Mouse (Mus musculus): Measurements from ENCODE around the gene Mdfi.
"Not testable (repeated sequence)": the region's sequence is repeated elsewhere in the genome, so short reads cannot be mapped to it uniquely, and the experiment has no call there.

The Mdfi gene

DNA sequence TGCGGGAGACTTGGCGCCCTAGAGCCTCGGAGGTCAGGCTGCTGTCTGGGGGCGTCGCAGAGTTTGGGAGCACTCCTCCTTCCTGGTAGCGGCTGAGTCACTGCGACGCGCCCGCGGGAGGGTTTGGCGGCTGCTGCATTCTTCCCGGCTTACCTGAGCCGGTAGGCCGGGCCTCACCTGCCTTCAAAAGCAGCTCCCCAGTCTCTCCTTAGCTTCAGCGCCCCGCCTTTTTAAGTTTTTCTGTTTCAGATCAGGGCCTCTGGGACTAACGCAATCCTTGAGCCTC lies at the start of gene Mdfi:
Gene Mdfi (minus strand): TSS at position 210 of the 286 bp plus-strand sequence.
- DNase-seq = no peak

DNA sequence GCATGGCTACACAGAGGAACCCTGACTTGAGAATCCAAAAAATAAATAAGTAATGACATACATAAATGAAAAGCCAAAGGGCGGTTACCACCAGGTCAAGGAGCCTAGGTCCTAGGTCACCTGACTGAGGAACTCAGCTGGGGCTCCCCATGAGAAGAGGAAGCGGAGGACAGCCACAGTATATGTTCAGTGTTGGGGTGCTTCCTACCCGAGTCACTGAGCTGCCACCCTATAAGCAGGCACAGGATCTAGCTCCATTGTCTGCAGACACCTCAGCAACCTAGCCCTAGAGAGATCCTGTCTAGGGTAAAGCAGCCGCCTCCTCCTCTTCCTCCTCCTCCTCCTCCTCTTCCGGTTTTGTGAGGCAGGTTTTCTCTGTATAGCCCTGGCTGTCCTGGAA lies 48.6 kb upstream of the Mdfi start:
- DNase-seq = no peak

DNA sequence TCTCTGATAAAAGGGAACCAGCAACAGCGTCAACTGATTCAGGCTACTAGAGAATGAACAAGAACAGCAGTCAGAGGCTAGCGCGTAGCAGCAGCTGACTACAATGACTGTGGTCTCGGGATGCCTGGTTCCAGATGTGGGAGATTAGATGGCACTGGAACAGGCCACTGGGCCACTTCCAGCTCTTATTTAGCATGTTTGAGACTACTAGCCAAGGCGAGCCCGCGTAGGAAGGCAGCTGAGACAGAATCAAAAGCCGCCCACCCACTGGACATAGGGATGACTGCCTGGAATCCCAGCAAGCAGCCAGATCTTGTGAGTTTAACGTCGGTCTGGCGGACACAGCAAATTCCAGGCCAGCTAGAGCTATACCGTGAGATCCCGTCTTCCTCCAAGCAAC lies 46.8 kb upstream of the Mdfi start:
- no peak for DNase-seq

DNA sequence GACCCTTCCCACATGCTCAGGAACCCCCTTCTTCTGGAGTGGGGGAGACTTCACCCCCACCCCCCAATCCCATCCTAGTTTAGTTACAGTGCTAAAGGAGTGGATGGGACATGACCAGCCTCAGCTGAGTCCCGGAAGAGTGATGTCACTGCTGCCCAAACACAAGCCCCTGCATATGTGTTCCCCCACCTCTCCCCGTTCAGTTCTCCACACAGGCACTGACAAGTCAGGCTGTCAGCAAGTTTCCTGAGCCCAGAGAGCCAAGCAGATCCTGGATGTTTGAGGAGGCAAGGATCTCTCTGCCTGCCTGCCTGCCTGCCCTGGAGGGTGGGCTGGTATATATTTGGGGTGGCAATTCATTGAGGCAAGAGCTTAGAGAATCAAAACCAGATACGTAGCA lies 44.7 kb upstream of the Mdfi start:
- no peak for DNase-seq

DNA sequence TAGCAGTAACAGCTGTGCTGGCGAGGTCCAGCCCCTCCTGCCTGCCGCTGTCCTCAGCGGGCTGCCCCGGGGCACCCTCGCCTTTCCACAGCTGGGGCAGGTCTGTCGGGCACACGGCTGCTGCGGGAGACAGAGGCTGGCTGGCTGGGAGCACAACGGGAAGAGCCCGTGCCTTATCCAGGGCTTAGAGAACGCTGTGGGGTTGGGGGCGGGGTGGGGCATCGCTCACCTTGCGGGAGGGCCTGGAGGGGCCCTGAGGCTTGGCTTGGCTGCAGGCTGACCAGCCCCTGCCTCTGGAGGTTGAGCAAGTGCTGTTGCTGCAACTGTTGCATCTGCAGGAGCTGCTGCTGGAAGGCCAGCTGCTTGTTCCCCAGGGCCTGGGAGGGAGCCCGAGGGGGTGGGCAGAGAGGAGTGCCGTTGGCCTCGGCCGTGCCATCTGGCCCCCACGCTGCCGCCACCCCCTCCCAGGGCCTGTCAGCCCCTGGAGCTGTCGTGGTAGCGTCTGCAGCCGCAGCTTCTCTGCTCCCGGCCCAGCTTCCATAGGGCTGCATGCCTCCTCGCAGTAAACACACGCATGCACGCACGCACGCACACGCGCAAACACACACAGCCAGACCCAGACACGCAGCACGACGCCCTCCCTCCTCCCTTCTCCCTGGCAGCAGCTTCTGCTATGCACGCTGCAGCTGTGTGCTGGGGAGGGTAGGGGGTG lies 44.0 kb upstream of the Mdfi start:
- peak; percentile 79 for DNase-seq

DNA sequence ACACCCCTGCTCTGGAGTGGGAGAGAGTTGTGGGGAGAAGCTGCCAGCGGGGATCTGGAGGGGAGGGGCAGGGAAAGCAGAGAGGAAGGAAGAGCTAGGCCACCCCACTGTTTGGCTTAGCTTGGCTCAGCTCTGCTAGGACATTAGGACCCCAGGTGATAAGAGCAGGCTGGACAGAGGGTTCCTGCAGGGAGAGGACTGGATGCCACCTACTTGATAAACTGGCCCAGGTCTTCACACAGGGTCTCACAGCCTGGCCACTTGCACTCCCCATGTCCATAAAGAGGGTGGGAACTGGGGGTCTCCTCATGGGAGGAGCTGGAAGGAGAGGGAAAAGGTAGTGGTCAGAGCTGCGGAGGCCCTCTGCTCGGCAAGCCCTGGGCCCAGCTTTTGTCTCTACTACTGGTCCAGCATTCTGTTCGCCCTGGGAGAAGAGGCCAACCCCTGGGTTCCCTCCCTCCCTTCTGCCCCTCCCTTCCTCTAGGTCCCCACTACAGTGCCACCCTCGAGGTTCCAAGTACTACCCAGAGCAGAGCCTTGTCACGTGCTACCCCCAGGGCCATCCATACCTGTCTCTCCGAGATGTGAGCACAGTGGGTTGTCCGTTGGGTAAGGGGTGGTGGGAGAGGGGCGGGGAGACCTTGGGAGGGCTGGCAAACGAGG lies 43.4 kb upstream of the Mdfi start:
- peak; percentile 48 for DNase-seq

DNA sequence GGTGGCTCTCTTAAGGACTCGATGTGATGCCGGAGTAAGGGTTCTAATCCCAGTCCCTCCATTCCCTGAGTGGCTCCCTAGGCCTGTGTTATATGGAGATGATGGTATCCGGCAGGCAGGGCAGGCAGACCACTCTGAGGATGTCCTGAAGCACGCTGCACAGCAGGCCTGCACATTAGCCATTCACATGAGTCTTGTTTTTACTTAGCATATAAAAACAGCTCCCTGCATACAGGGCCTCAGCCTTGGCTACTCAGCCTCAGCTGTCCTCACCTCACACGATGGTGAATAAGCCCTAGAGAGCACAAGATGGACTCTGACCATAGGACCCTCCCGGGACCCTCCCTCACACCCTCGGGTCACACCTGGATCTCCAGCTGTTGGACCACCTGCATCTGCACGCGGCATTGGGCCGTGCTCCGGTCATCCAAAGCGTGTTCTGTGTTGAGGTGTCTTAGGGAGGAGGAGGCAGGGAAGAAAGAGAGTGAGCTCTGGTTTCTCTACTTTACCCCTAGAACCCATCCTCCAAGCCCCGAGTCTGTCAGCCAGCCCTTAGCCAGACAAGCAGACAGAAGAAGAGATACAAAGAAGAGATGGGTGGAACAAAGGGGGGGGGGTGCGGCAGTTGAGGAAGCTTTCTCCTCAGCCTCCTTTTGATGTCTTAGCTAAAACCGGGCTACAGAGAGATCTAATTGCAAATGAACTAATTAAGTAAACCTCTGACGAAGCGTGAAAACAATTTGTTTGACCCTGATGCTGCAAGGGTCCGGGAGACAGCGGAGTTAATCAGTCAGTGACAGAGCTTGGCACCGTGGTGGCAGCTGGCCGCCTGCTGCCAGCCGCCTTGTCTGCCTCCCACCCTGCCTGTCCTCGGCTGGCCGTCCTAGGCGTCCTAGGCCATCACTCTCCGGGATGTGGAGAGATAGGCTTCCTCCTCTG lies 42.6 kb upstream of the Mdfi start:
- no peak for DNase-seq

DNA sequence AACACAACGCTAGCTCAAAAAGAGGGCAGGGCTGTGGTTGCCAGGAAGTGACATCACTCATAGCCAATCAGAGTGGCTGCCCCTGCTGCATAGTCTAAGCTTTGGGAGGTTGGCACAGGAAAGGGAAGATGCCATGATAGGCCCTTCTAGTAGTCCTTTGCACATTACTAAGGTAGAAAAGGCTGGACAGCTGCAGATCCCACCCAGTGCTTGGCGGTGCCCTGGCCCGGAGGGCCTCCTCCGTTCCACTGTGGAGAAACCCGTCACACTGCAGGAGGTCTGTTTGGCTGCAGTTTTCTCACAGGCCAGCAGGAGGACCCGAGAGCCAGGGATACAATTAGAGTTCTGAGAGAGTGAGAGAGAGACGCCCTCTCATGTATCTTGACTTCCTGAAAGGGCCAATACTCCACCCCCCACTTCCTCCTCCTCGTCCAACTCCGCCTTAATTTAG lies 38.9 kb upstream of the Mdfi start:
- DNase-seq = peak; percentile 79

DNA sequence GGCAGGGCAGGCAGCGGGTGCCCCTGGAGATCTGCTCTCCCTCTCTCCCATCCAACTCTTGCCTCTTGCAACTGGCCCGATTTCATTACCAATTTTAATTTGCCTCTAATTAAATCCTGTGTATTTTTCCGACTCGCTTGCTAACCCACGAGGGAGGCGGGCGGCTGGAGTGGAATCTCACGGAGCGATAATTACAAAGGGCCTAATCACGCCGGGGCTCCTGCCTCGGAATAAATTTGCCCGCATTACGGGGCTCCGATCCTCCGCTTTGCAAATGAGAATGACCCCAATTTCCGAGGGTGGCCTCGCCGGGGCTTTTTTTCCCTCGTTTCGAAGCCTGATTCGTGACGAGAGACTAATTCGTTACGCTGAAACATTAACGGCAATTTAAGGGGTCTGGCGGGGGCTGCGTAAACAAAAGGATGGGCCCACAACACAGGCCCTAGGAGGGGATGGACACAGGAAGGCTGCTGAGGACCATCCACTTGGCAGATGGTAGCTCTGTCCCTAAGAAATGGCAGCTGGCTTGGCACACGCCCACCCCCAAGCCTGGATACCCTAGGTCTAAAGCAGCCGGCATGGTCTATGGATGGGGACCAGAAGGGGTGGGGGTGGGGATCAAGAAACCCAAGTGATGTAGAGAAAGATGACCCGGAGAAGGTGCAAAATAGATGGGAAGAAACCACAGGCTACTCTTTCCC lies 38.0 kb upstream of the Mdfi start:
- DNase-seq = no peak

DNA sequence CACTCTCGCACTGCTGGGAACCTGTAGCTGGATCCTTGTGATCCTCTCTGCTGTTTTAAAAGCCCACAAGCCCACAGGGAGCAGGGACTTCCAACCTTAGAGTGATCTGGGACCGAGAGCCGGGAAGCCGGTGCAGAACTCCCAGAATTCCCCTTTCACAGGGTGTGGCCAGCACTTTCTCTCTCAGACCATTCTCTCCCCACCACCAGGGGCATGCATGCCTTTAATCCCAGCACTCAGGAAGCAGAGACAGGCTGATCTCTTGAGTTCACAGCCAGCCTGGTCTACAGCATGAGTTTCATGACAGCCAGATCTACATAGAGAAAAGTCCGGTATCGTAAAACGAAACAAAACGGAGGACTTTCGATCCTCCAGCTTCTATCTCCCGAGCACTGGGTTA lies 35.4 kb upstream of the Mdfi start:
- no peak for DNase-seq

DNA sequence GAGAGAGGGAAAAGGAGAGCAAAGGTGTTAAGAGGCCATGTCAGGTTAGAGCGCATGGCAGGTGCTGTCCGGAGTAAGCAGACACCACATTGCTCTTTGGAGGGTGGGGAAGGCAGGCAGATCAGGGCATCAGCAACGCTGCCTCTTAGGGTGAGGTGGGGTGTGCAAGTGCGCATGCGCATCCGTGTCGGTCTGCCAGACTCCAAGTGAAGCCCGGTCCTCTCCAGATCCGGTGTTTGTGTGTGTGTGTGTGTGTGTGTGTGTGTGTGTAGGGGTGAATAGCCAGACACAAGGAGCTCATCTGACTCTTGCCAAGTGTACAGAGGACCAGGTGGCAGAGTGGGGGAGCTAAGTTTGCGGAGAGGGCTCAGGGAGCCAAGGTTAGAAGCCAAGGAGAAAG lies 31.5 kb upstream of the Mdfi start:
- DNase-seq = peak; percentile 72

DNA sequence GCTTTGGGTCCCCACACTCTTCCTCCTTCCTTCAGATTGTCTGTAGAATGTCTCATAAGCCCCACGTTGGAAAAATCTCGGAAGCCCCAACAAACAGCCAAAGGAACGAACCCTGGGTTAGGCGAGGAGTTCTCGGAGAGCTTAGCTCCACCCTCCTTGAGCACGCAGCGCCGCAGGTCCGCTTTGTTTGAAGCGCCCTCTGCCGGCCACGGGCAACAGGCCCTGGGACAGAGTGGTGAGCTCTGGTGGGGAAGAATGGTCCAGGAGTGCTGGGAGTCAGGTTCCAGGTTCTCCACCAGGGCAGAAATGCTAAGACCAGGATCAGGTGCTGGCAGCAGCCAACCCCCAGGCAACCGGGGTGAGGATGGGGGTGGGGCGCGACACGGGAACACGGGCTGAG lies 30.0 kb upstream of the Mdfi start:
- DNase-seq = peak; percentile 72

DNA sequence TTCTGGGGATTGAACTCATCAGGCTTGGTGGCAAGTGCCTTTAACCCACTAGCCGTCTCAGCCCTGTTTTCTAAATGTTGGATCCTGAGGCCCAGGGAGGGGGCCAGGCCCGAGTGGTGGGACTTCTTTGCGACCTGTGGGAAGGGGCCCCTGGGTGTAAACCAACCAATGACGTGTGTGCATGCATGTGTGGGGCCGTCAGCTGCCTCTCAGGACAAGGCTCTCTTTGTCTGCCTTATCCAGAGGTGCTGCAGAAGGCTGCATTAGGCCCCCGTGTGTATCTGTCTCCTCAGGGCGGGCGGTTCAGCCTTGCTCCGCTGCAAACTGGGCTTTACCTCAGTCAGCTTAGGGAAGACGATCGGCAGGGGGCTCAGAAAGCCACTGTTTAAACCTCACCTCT lies 28.9 kb upstream of the Mdfi start:
- no peak for DNase-seq

DNA sequence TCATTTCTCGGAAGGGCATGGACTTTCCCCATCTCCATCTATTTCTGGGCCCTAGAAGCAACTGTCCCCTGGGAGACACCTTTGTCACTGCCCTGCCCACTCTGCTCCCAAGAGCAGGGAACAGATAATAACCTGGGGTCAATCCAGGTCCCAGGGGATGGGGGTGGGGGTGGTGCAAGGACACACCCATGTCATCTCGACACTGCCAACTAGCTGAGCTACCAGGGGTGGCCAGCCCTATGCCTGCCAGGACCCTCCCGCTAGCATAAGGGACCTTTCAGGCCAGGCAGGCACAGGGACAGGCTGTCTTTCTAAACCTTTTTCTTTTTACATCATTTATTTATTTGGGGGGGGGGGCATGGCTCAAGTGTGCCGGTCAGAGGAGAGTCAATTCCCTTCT lies 28.5 kb upstream of the Mdfi start:
- no peak for DNase-seq

DNA sequence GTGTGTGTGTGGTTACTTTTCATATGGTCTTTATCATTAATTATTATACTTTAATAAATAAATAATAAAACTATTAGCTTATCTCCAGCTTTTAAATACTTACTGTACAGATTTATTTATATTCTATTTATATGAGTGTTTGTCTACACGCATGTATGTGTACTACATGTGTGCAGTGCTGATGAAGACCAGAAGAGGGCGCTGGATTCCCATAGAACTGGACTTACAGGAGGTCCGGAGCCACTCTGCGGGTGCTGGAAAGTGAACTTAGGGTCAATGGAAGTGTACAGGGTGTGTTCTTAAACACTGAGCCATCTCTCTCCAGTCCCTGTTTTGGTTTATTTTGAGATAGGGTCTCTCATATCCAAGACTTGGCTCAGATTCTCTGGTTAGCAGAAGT lies 21.1 kb upstream of the Mdfi start:
- DNase-seq = no peak

DNA sequence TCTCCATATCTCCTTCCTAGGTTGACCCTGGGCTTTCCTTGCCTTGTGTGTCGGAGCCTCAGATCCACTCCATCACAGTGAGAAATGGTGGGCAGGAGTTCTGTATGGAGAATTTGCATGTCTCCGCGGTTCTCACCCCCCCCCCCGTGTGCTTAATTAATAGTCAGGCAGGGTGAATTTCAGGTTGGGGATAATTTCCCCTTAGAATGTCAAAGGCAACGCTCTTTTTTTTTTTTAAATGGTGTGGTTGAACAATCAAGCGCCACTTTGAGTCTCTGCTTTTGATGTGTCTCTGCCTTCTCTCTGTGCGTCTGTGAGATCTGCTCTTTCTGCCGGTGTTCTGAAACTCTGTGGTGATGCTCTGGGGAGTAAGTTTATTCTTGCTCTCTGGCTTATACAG lies 20.4 kb upstream of the Mdfi start:
- no peak for DNase-seq

DNA sequence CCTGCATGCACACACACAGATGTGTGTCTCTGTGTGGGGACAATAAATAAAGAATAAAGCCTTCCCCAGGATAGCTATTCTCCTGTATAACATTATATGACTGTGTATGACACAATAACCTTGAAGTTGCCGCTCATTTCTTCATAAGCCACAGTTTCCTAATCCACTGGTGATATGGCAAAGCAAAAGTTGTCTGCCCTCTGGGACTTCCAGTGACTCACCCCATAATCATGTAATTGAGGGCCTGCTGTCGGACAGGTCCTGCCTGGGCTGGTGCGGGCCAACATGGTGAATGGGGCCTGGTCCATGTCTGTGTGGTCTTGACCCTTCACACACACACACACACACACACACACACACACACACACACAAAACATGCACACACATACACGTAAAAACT lies 19.3 kb upstream of the Mdfi start:
- no peak for DNase-seq

DNA sequence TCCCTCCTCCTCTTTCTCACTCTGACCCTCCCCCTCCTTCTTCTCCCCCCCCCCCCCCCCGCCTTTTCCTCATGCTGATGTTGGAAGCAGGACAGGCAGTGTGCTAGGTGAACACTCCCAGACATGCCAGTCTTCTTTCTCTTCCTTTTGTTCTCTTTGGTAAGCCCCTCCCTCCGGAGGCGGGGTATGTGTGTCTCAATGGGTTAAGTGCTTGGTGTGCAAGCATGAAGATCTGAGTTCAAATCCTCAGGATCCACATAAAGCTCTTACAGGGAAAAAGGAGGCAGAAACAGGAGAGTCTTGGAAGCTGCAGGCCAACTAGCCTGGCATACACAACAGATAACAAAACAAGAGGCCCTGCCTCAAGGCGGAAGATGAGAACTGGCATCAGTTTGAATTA lies 18.8 kb upstream of the Mdfi start:
- no peak for DNase-seq

DNA sequence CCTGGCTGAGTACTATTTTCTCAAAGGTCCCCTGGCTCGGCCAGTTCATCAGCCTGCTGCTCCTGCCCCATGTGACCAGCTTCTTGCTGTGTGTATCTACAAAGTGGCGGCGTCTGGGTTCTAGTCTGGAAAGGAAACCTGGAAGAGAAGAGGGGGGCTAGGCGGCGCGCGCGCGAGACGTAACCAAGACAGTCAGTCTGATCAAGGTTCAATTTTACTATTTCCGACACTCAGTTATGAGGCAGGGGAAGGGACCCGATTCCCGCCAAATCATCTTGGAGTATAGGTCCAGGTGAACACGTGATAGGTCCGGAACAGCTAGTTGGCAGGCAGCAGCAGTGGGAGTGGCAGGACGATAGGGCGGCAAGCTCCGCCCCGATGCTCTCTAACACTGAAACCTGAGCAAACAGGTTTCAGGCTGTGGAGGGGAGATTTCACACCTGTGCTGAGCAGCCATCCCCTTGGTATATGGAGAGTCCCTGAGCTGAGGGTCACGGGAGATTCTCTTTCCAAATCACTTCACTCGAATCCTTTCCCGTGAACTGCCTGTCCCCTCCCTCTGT lies 17.4 kb upstream of the Mdfi start:
- DNase-seq = not testable (repeated sequence)

DNA sequence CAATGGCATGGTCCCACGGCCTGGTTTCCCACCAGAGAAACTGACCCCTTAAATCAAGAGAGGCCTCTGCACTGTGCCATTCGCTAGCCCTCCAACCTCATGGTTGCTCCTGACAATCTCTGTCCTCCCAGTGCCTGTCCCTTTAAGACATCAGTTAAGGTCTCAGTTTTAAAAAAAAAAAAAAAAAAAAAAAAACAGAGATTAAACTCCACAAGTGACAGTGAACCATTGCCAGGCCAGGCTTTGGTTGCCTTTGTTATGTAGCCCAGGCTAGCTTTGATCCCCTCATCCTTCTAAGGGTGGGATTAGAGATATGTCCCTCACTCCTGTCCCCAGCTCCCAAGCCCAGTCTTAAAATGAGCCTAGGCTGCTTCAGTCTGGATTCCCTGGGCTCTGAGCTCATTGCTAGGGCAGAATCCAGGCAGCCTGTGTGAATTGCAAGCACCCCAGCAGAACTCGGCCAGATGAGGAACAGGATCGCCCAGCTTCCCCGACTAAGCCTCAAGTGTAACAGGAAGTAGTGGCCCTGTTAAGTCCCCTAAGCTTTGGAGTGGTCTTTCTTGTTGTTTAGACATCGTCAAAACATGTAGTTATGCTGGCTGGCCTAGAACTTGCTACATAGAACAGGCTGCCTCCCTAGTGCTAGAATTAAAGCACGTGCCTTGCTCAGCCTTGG lies 16.3 kb upstream of the Mdfi start:
- no peak for DNase-seq

DNA sequence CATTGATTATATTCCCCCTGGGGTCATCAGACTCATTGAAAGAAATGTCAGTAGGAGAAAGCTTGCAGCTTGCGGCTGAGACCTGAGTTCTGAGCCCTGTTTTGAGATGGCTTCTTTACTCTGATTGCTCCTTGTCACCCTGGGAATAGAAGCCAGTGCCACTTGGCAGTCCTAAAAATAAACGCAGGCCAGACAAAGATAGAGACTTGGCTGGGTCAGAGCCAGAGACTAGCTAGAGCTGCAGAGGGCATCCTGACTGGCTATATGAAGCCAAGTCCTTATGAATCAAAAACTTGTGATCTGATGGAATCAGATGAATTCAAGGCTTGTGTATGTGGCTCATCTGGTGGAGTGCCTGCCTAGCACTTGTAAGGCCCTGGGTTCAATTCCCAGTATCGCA lies 15.5 kb upstream of the Mdfi start:
- no peak for DNase-seq

DNA sequence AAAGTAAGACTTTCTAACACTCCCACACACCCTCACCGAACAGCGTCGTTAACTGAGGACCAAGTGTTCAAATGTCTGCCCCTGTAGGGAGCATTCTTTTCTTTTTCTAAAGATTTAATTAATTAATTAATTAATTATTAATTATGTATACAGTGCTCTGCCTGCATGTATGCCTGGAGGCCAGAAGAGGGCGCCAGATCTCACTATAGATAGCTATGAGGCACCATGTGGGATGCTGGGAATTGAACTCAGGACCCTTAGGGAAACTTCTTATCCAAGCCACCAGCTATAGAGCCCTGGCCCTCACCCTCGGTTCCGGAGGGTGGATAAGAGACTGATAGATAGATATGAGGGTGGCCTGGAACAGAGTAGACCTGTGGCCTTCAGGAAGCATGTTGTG lies 13.5 kb upstream of the Mdfi start:
- no peak for DNase-seq
